Mouse (Mus musculus): ENCODE results near the gene Hspa12a. TPM values are rescaled to one million over a fixed set of nuclear protein-coding genes. Genes with fewer than 3 reads are reported as not detected.

Hspa12a gene
- 3.3 TPM for polyA plus RNA-seq (2017; shearing (Covaris generic))

GRCm38 (mm10) chr19:58942841-58943828 is at the start of gene Hspa12a, which contains the start of gene Eno4:
Gene Hspa12a (minus strand): TSS chr19:58943654.
Gene Eno4 (plus strand): TSS chr19:58943425.

GRCm38 (mm10) chr19:58794284-58794683 is 149.2 kb downstream of the Hspa12a start, which contains the start of gene 1700019N19Rik:
Gene 1700019N19Rik (minus strand): TSS chr19:58794461.

GRCm38 (mm10) chr19:58759423-58759822 is 184.0 kb downstream of the Hspa12a start, which contains the start of gene Pnliprp2:
Gene Pnliprp2 (plus strand): TSS chr19:58759719.

Other genes starting within 250 kb of the Hspa12a start
- not detected for gene Pnliprp1, start 214.8 kb downstream of the Hspa12a start, polyA plus RNA-seq (2017; shearing (Covaris generic))
- not detected for gene Pnliprp2, start 183.9 kb downstream of the Hspa12a start, polyA plus RNA-seq (2017; shearing (Covaris generic))
- gene 1700019N19Rik, start 149.2 kb downstream of the Hspa12a start, polyA plus RNA-seq (2017; shearing (Covaris generic)), result not detected
- not detected for gene Eno4, start 229 bp downstream of the Hspa12a start, polyA plus RNA-seq (2017; shearing (Covaris generic))
- 2.0 TPM for gene Shtn1, start 132.4 kb upstream of the Hspa12a start, polyA plus RNA-seq (2017; shearing (Covaris generic))
- gene Vax1, start 226.4 kb upstream of the Hspa12a start, polyA plus RNA-seq (2017; shearing (Covaris generic)), result not detected

All from CD4-positive, CD25-positive, alpha-beta regulatory T cell, adult 9 weeks (primary cell).